Mouse (Mus musculus): ENCODE measurements around the gene Mndal.

DNA sequence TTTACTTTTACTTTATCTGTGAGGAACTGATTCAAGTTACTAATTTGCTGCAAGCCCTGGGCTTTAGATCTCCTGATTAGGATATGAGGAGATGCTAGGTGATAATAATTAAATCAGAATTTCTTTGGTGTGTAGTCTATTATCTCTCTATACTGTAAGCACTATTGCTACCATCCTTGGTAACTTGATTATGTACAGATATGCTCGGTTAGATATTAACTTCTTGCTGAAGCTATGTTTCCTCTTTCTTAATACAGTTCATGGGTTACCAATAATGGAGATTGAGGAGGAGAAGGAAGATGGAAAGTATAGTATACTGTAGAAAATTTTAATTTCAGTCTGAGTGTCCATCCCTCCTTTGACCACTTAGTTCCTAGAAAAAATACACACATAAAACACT lies 11.3 kb upstream of the Mndal start:
- no peak for TF ChIP-seq CTCF (IDR thresholded peaks at IDR 0.05; ENCODE audit: low read depth)
- no peak for TF ChIP-seq EP300 (IDR thresholded peaks at IDR 0.05; ENCODE audit: low read depth)

Measured in heart, postnatal 0 days (tissue).